10 mouse cellular contexts compared by ENCODE assay signal in genomic region chr8:70703287-70703686, GRCm38 (mm10). TPM values are rescaled to one million over a fixed set of nuclear protein-coding genes. Genes with fewer than 3 reads are reported as not detected.
DNase-seq lines count a peak whose midpoint lies in the region; ATAC-seq and TF ChIP-seq lines count a peak whose summit lies in the region.
"Had no signal": no experiment of that assay in that cellular context is flagged by ENCODE, and none has a peak within 500 bp of the region (broad histone marks: within the 10 kb centered on the region; RNA-seq: fewer than 3 reads in every experiment).

Gene Iqcn, plus strand, starts transcription at chr8:70703457.

- DNase-seq in forebrain, embryonic 11.5 days (ENCODE audit: low spot score), result no peak
- DNase-seq in limb, embryonic 10.5 days (ENCODE audit: low spot score), result no peak
- DNase-seq in kidney, adult 9 months, result no peak
- no peak for DNase-seq in right cerebral cortex, postnatal 25 days
- DNase-seq: kidney, postnatal 14 days had no signal

- peaks cover 23% of the 10 kb centered on the region for H3K4me1 ChIP-seq in forebrain, embryonic 12.5 days
- peaks cover 6% of the 10 kb centered on the region for H3K4me1 ChIP-seq in forebrain, embryonic 11.5 days (replicated peaks; ENCODE audit: control insufficient read depth, insufficient read depth, low read length)
- H3K4me1 ChIP-seq in limb, embryonic 13.5 days, result peaks cover 22% of the 10 kb centered on the region
- peaks cover 27% of the 10 kb centered on the region for H3K4me1 ChIP-seq in limb, embryonic 10.5 days
- peaks cover 38% of the 10 kb centered on the region for H3K4me1 ChIP-seq in hindbrain, embryonic 13.5 days (replicated peaks)

- no peak within 1 kb of the TSS for H3K9ac ChIP-seq in forebrain, embryonic 12.5 days
- no peak within 1 kb of the TSS for H3K9ac ChIP-seq in forebrain, embryonic 11.5 days (ENCODE audit: low read length)
- no peak within 1 kb of the TSS for H3K9ac ChIP-seq in limb, embryonic 13.5 days
- H3K9ac ChIP-seq in hindbrain, embryonic 13.5 days, result peak within 1 kb of the TSS; percentile 100

- no peaks in the 10 kb centered on the region for H3K9me3 ChIP-seq in forebrain, embryonic 12.5 days
- no peaks in the 10 kb centered on the region for H3K9me3 ChIP-seq in forebrain, embryonic 11.5 days (ENCODE audit: control insufficient read depth, low read length)
- H3K9me3 ChIP-seq in limb, embryonic 13.5 days, result no peaks in the 10 kb centered on the region
- no peaks in the 10 kb centered on the region for H3K9me3 ChIP-seq in limb, embryonic 10.5 days (replicated peaks)
- H3K9me3 ChIP-seq in hindbrain, embryonic 13.5 days, result no peaks in the 10 kb centered on the region

- no peak within 1 kb of the TSS for H3ac ChIP-seq in myocyte (ENCODE audit: control insufficient read depth, insufficient read length)

- peaks cover 18% of the 10 kb centered on the region for H3K36me3 ChIP-seq in forebrain, embryonic 12.5 days (replicated peaks)
- H3K36me3 ChIP-seq in forebrain, embryonic 11.5 days (ENCODE audit: control insufficient read depth, insufficient read depth, low read length), result no peaks in the 10 kb centered on the region
- peaks cover 15% of the 10 kb centered on the region; the same call in 1 of the 2 replicates for H3K36me3 ChIP-seq in limb, embryonic 13.5 days
- peaks cover 27% of the 10 kb centered on the region for H3K36me3 ChIP-seq in limb, embryonic 10.5 days
- peaks cover 11% of the 10 kb centered on the region for H3K36me3 ChIP-seq in hindbrain, embryonic 13.5 days
- no peaks in the 10 kb centered on the region for H3K36me3 ChIP-seq in myocyte (ENCODE audit: control insufficient read depth, insufficient read depth)

- H3K79me2 ChIP-seq in myocyte (ENCODE audit: control insufficient read depth, insufficient read depth), result peaks cover 20% of the 10 kb centered on the region

- no peak within 1 kb of the TSS for H3K27ac ChIP-seq in forebrain, embryonic 12.5 days
- no peak within 1 kb of the TSS for H3K27ac ChIP-seq in forebrain, embryonic 11.5 days (ENCODE audit: low read depth, low read length)
- H3K27ac ChIP-seq in limb, embryonic 13.5 days, result no peak within 1 kb of the TSS
- H3K27ac ChIP-seq in limb, embryonic 10.5 days, result no peak within 1 kb of the TSS
- no peak within 1 kb of the TSS for H3K27ac ChIP-seq in hindbrain, embryonic 13.5 days

- no peak within 1 kb of the TSS for H3K4me3 ChIP-seq in forebrain, embryonic 12.5 days (replicated peaks)
- no peak within 1 kb of the TSS for H3K4me3 ChIP-seq in forebrain, embryonic 11.5 days (ENCODE audit: low read depth, low read length)
- no peak within 1 kb of the TSS for H3K4me3 ChIP-seq in limb, embryonic 13.5 days
- no peak within 1 kb of the TSS for H3K4me3 ChIP-seq in limb, embryonic 10.5 days
- H3K4me3 ChIP-seq in hindbrain, embryonic 13.5 days, result peak within 1 kb of the TSS; percentile 96
- H3K4me3 ChIP-seq in myocyte, result peak within 1 kb of the TSS; percentile 94

- no peak for TF ChIP-seq POLR2A in myocyte (IDR thresholded peaks at IDR 0.05; ENCODE audit: insufficient read length, low read depth)

- 97% methylated on average over 3 of the region's 3 CpGs for WGBS in forebrain, embryonic 12.5 days
- 93% methylated on average over 3 of the region's 3 CpGs for WGBS in forebrain, embryonic 11.5 days
- 88% methylated on average over 3 of the region's 3 CpGs for WGBS in limb, embryonic 13.5 days
- WGBS in limb, embryonic 10.5 days, result 91% methylated on average over 3 of the region's 3 CpGs
- WGBS in hindbrain, embryonic 13.5 days, result 98% methylated on average over 3 of the region's 3 CpGs

- peak within 1 kb of the TSS; percentile 73; the same call in 1 of the 2 replicates for H3K4me2 ChIP-seq in forebrain, embryonic 12.5 days
- H3K4me2 ChIP-seq in forebrain, embryonic 11.5 days (ENCODE audit: low read depth, low read length, severe bottlenecking), result no peak within 1 kb of the TSS
- H3K4me2 ChIP-seq in limb, embryonic 13.5 days (replicated peaks), result peak within 1 kb of the TSS; percentile 75
- H3K4me2 ChIP-seq in hindbrain, embryonic 13.5 days, result peak within 1 kb of the TSS; percentile 87
- peak within 1 kb of the TSS; percentile 89 for H3K4me2 ChIP-seq in myocyte (ENCODE audit: low read depth)

- H3K27me3 ChIP-seq in forebrain, embryonic 12.5 days, result no peaks in the 10 kb centered on the region
- H3K27me3 ChIP-seq in forebrain, embryonic 11.5 days (ENCODE audit: control insufficient read depth, insufficient read depth, low read length), result no peaks in the 10 kb centered on the region
- no peaks in the 10 kb centered on the region for H3K27me3 ChIP-seq in limb, embryonic 13.5 days
- no peaks in the 10 kb centered on the region for H3K27me3 ChIP-seq in limb, embryonic 10.5 days (ENCODE audit: low read depth, poor library complexity, severe bottlenecking)
- no peaks in the 10 kb centered on the region for H3K27me3 ChIP-seq in hindbrain, embryonic 13.5 days
- no peaks in the 10 kb centered on the region for H3K27me3 ChIP-seq in myocyte (ENCODE audit: control insufficient read depth, insufficient read depth, insufficient read length)

- ATAC-seq in forebrain, embryonic 12.5 days (ENCODE audit: low FRiP score), result no peak
- no peak for ATAC-seq in forebrain, embryonic 11.5 days (replicated peaks; ENCODE audit: low FRiP score)
- ATAC-seq in limb, embryonic 13.5 days (ENCODE audit: low FRiP score, low read depth), result no peak
- no peak for ATAC-seq in hindbrain, embryonic 13.5 days (ENCODE audit: low FRiP score)

TF ChIP-seq in myocyte, 11 proteins besides CTCF, POLR2A, EP300 and RAD21:
- TF ChIP-seq TCF3 (IDR thresholded peaks at IDR 0.05; ENCODE audit: insufficient read length, low read depth) (no peak), POLR2AphosphoS2 (IDR thresholded peaks at IDR 0.05; ENCODE audit: insufficient read length, low read depth) (peak; percentile 38), SRF (IDR thresholded peaks at IDR 0.05; ENCODE audit: control insufficient read depth, insufficient read length, low read depth) (no peak)
TF ChIP-seq in myocyte: peak in this region for 1.

RNA-seq across cellular contexts. Expression of gene Iqcn, which starts in this region (rescaled TPM):
- polyA plus RNA-seq in forebrain, embryonic 12.5 days (2016; fragmentation: Nextera tagmentation; extraction: Ambion mirVana), result 0.04 and 0.10 TPM in 2 replicates
- polyA plus RNA-seq in forebrain, embryonic 11.5 days (2014; fragmentation: Nextera tagmentation; extraction: Ambion mirVana), result not detected in 2 replicates
- not detected in 2 replicates for polyA plus RNA-seq in limb, embryonic 13.5 days (2015; fragmentation: Nextera tagmentation; extraction: Ambion mirVana)
- polyA plus RNA-seq in limb, embryonic 10.5 days (2016; fragmentation: Nextera tagmentation; extraction: Ambion mirVana), result not detected in 2 replicates
- 0.04 and 0.09 TPM in 2 replicates for polyA plus RNA-seq in hindbrain, embryonic 13.5 days (2015; fragmentation: Nextera tagmentation; extraction: Ambion mirVana)
- 0.02 TPM for polyA plus RNA-seq in myocyte (2012; fragmentation: generic; extraction: Trizol)
- polyA plus RNA-seq: limb, embryonic 11.5 days had no signal

Comparison
In these comparisons a context has a peak if more than half of its experiments do, and no peak if none do; other contexts are left out.
1. H3K4me3 ChIP-seq: peak in hindbrain, embryonic 13.5 days (single experiment) and myocyte (single experiment); none in forebrain, embryonic 12.5 days (single experiment), forebrain, embryonic 11.5 days (single experiment), limb, embryonic 13.5 days (single experiment) and limb, embryonic 10.5 days (single experiment).